In genomic region chr1:87508591-87509560, GRCm38 (mm10) we compare ENCODE assay signal across 8 mouse cellular contexts. TPM values are rescaled to one million over a fixed set of nuclear protein-coding genes. Genes with fewer than 3 reads are reported as not detected.
DNase-seq lines count a peak whose midpoint lies in the region; ATAC-seq and TF ChIP-seq lines count a peak whose summit lies in the region.

No protein-coding gene starts in this region.

- no peaks in the 10 kb centered on the region for H3K36me3 ChIP-seq in megakaryocyte, embryonic 14.5 days (replicated peaks; ENCODE audit: low read length)
- H3K36me3 ChIP-seq in forebrain, embryonic 12.5 days (replicated peaks): no peaks in the 10 kb centered on the region
- H3K36me3 ChIP-seq in kidney, postnatal 0 days (ENCODE audit: insufficient read depth, low read length): no peaks in the 10 kb centered on the region
- no peaks in the 10 kb centered on the region for H3K36me3 ChIP-seq in neural tube, embryonic 11.5 days (ENCODE audit: control insufficient read depth, insufficient read depth, low read length)

- H3K27ac ChIP-seq in forebrain, embryonic 12.5 days: no peak overlapping the region
- no peak overlapping the region for H3K27ac ChIP-seq in kidney, postnatal 0 days
- no peak overlapping the region for H3K27ac ChIP-seq in neural tube, embryonic 11.5 days (ENCODE audit: low read depth, low read length)

- peaks cover 33% of the 10 kb centered on the region for H3K9me3 ChIP-seq in megakaryocyte, embryonic 14.5 days
- H3K9me3 ChIP-seq in forebrain, embryonic 12.5 days: no peaks in the 10 kb centered on the region
- H3K9me3 ChIP-seq in kidney, postnatal 0 days (replicated peaks; ENCODE audit: low read length): no peaks in the 10 kb centered on the region
- no peaks in the 10 kb centered on the region for H3K9me3 ChIP-seq in neural tube, embryonic 11.5 days (ENCODE audit: control insufficient read depth, low read length)

- ATAC-seq in megakaryocyte, adult 5-6 weeks (ENCODE audit: poor library complexity, severe bottlenecking): no peak
- no peak for ATAC-seq in forebrain, embryonic 12.5 days (ENCODE audit: low FRiP score)
- 0 out of 2 replicates have a peak, but pooled peaks have one; percentile 15 for ATAC-seq in kidney, postnatal 0 days (replicated peaks; ENCODE audit: low FRiP score, low read depth)
- ATAC-seq in neural tube, embryonic 11.5 days (ENCODE audit: insufficient read depth, low FRiP score, low TSS enrichment): no peak; the same call in 1 of the 2 replicates

- H3K4me1 ChIP-seq in megakaryocyte, embryonic 14.5 days: peaks cover 16% of the 10 kb centered on the region
- peaks cover 12% of the 10 kb centered on the region for H3K4me1 ChIP-seq in forebrain, embryonic 12.5 days
- peaks cover 5% of the 10 kb centered on the region; the same call in 1 of the 2 replicates for H3K4me1 ChIP-seq in kidney, postnatal 0 days (replicated peaks; ENCODE audit: insufficient read depth, low read length)
- H3K4me1 ChIP-seq in neural tube, embryonic 11.5 days (ENCODE audit: control insufficient read depth, insufficient read depth, low read length): peaks cover 7% of the 10 kb centered on the region

- no peak for TF ChIP-seq CTCF in kidney, postnatal 0 days (IDR thresholded peaks at IDR 0.05; ENCODE audit: low read depth)

- peak; percentile 22 for DNase-seq in kidney, postnatal 0 days (ENCODE audit: low spot score)
- DNase-seq in neural tube, embryonic 11.5 days (ENCODE audit: low spot score): no peak
- DNase-seq in urinary bladder, postnatal 10 days (ENCODE audit: low spot score): no peak
- no peak for DNase-seq in gastrocnemius, postnatal 25 days
- DNase-seq in MN1 (ENCODE audit: low spot score): no peak

- WGBS in forebrain, embryonic 12.5 days: 21% methylated on average over 26 of the region's 26 CpGs
- 17% methylated on average over 26 of the region's 26 CpGs for WGBS in kidney, postnatal 0 days
- WGBS in neural tube, embryonic 11.5 days: 22% methylated on average over 26 of the region's 26 CpGs

- peak overlapping the region; percentile 89 for H3K4me3 ChIP-seq in megakaryocyte, embryonic 14.5 days (replicated peaks)
- peak overlapping the region; percentile 78 for H3K4me3 ChIP-seq in forebrain, embryonic 12.5 days (replicated peaks)
- peak overlapping the region; percentile 68 for H3K4me3 ChIP-seq in kidney, postnatal 0 days (replicated peaks; ENCODE audit: low read depth, low read length)
- peak overlapping the region; percentile 66 for H3K4me3 ChIP-seq in neural tube, embryonic 11.5 days (ENCODE audit: low read depth, low read length)

- peaks cover 91% of the 10 kb centered on the region for H3K27me3 ChIP-seq in megakaryocyte, embryonic 14.5 days (replicated peaks)
- H3K27me3 ChIP-seq in forebrain, embryonic 12.5 days: peaks cover 56% of the 10 kb centered on the region
- H3K27me3 ChIP-seq in kidney, postnatal 0 days (ENCODE audit: insufficient read depth, low read length): peaks cover 17% of the 10 kb centered on the region
- peaks cover 28% of the 10 kb centered on the region for H3K27me3 ChIP-seq in neural tube, embryonic 11.5 days (ENCODE audit: control insufficient read depth, insufficient read depth, low read length)

- H3K4me2 ChIP-seq in forebrain, embryonic 12.5 days: peak overlapping the region; percentile 99
- H3K4me2 ChIP-seq in kidney, postnatal 0 days (ENCODE audit: low read length): peak overlapping the region; percentile 99
- peak overlapping the region; percentile 98 for H3K4me2 ChIP-seq in neural tube, embryonic 11.5 days (ENCODE audit: low read depth)

- H3K9ac ChIP-seq in forebrain, embryonic 12.5 days: no peak overlapping the region
- no peak overlapping the region for H3K9ac ChIP-seq in kidney, postnatal 0 days (ENCODE audit: low read depth, low read length)
- H3K9ac ChIP-seq in neural tube, embryonic 11.5 days (ENCODE audit: low read length): peak overlapping the region; percentile 60

RNA-seq across cellular contexts. Expression of gene Neu2, which starts 0.8 kb away (rescaled TPM):
- polyA plus RNA-seq in megakaryocyte, embryonic 14.5 days (2012; ENCODE audit: insufficient read depth, low replicate concordance): not detected in 2 replicates
- not detected in 2 replicates for total RNA-seq in megakaryocyte, adult 5-6 weeks (2015)
- not detected in 2 replicates for total RNA-seq in megakaryocyte, adult 5-6 weeks (2017)
- not detected in 2 replicates for polyA plus RNA-seq in forebrain, embryonic 12.5 days (2016; fragmentation: Nextera tagmentation; extraction: Ambion mirVana)
- polyA plus RNA-seq in kidney, postnatal 0 days (2015; fragmentation: Nextera tagmentation; extraction: Ambion mirVana): 2.9 and 3.0 TPM in 2 replicates
- polyA plus RNA-seq in neural tube, embryonic 11.5 days (2014; fragmentation: Nextera tagmentation; extraction: Ambion mirVana): not detected in 2 replicates
- total RNA-seq in gastrocnemius, postnatal 25 days (2021): 10 to 100 TPM; 15.8 to 18.7 TPM

RNA-seq across cellular contexts. Expression of gene Snorc, which starts 38.8 kb away (rescaled TPM):
- polyA plus RNA-seq in megakaryocyte, embryonic 14.5 days (2012; ENCODE audit: insufficient read depth, low replicate concordance): not detected in 2 replicates
- total RNA-seq in megakaryocyte, adult 5-6 weeks (2015): not detected in 2 replicates
- not detected in 2 replicates for total RNA-seq in megakaryocyte, adult 5-6 weeks (2017)
- not detected in 2 replicates for polyA plus RNA-seq in forebrain, embryonic 12.5 days (2016; fragmentation: Nextera tagmentation; extraction: Ambion mirVana)
- polyA plus RNA-seq in kidney, postnatal 0 days (2015; fragmentation: Nextera tagmentation; extraction: Ambion mirVana): not detected in 2 replicates
- not detected in 2 replicates for polyA plus RNA-seq in neural tube, embryonic 11.5 days (2014; fragmentation: Nextera tagmentation; extraction: Ambion mirVana)
- not detected for total RNA-seq in gastrocnemius, postnatal 25 days (2021)
